Mouse (Mus musculus) hindbrain, embryonic 16.5 days (tissue): ENCODE data around the gene Zmynd8. TPM values are rescaled to one million over a fixed set of nuclear protein-coding genes. Genes with fewer than 3 reads are reported as not detected.

ENCODE experiments used
- ATAC-seq: fragments of 200-750 bp; cut with Nextera tagmentation; 2 replicates; pipeline ENCODE4 v1.8.0; 2017; ENCODE audit warnings: moderate TSS enrichment, moderate library complexity
- H3K27ac ChIP-seq: fragments of 300-500 bp; sonication (generic); 2 replicates; pipeline ENCODE4 v1.5.1; 2014; ENCODE audit warnings: low read depth, mild to moderate bottlenecking, control low read depth, low read length, moderate library complexity
- H3K27me3 ChIP-seq: fragments of 300-500 bp; sonication (generic); replicated peaks from 2 replicates; pipeline ENCODE4 v1.6.1; 2014; ENCODE audit warnings: low read length; ENCODE audit not compliant: control insufficient read depth, insufficient read depth
- H3K36me3 ChIP-seq: fragments of 300-500 bp; sonication (generic); 2 replicates; pipeline ENCODE4 v1.6.1; 2014; ENCODE audit warnings: mild to moderate bottlenecking, low read length, moderate library complexity, mixed read lengths; ENCODE audit not compliant: control insufficient read depth, insufficient read depth
- H3K4me1 ChIP-seq: fragments of 300-500 bp; sonication (generic); 2 replicates; pipeline ENCODE4 v1.6.1; 2014; ENCODE audit warnings: low read depth, low read length; ENCODE audit not compliant: control insufficient read depth, insufficient read depth
- H3K4me2 ChIP-seq: fragments of 300-500 bp; sonication (generic); 2 replicates; pipeline ENCODE4 v1.6.1; 2014; ENCODE audit warnings: mild to moderate bottlenecking, low read length, control low read depth, moderate library complexity
- H3K4me3 ChIP-seq: fragments of 300-500 bp; sonication (generic); 2 replicates; pipeline ENCODE4 v1.5.1; 2014; ENCODE audit warnings: mild to moderate bottlenecking, low read length, control low read depth, moderate library complexity
- H3K9ac ChIP-seq: fragments of 300-500 bp; sonication (generic); 2 replicates; pipeline ENCODE4 v1.6.1; 2014; ENCODE audit warnings: low read depth, mild to moderate bottlenecking, control low read depth, low read length, moderate library complexity
- H3K9me3 ChIP-seq: fragments of 300-500 bp; sonication (generic); 2 replicates; pipeline ENCODE4 v1.6.1; 2014; ENCODE audit warnings: mild to moderate bottlenecking, low read length, moderate library complexity; ENCODE audit not compliant: control insufficient read depth
- WGBS: fragments of 180-500 bp; shearing (Covaris S2); extraction: QIAGEN DNeasy Blood & Tissue Kit; methylation state at CpG from one replicate; pipeline ENCODE4 v1.1.7; 2014; 5-methylcytosine and 5-hydroxymethylcytosine counted together
- polyA plus RNA-seq: library from polyadenylated mRNA; unstranded; fragments of >200 nt; fragmentation: Nextera tagmentation; extraction: Ambion mirVana; gene quantifications from 2 replicates; pipeline ENCODE4 v1.2.1, GENCODE M21; 2015

The Zmynd8 gene
- polyA plus RNA-seq, 1 experiment from 2014 or later: 66.4 TPM

DNA sequence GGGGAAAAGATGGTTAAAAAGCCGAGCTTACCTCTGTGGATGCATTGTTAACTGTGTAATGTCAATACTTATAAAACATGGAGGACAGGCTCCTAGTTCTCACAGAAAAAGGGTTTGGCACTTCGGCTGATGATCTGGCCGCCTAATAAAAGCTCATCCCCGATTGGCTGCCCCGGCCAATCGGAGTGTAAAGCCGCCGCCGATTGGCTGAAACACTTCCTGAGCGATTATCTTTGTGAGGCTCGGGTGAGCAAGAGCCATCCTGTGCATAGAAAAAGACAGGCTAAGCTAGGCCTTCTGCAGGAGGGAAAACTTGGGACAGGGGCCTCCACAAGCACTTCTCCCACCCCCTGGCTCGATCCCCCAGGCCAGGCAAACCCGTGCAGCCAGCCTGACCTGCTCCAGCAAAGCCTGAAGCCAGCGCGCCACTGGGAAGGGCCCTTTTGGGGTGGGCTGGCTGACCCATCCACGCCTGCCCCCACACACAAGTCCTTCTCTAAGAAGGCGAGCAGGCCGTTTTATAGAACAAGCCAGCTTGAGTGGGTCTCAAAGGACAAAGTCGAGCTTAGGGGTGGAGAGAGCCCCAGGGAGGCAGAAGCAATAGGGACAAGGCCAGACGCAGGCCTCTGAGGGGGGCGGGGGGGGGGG, 14.1 kb downstream of the Zmynd8 start:
- Histone ChIP-seq H3K4me2 (peak overlapping the region; percentile 83), H3K9ac (peak overlapping the region; percentile 79), H3K36me3 (no peaks in the 10 kb centered on the region), H3K27me3 (no peaks in the 10 kb centered on the region), H3K27ac (peak overlapping the region; percentile 100), H3K4me3 (peak overlapping the region; percentile 41), H3K4me1 (peaks cover 93% of the 10 kb centered on the region), H3K9me3 (no peaks in the 10 kb centered on the region)
- WGBS: 4% methylated on average over 21 of the region's 21 CpGs
- ATAC-seq: peak; percentile 60; the same call in 1 of the 2 replicates

DNA sequence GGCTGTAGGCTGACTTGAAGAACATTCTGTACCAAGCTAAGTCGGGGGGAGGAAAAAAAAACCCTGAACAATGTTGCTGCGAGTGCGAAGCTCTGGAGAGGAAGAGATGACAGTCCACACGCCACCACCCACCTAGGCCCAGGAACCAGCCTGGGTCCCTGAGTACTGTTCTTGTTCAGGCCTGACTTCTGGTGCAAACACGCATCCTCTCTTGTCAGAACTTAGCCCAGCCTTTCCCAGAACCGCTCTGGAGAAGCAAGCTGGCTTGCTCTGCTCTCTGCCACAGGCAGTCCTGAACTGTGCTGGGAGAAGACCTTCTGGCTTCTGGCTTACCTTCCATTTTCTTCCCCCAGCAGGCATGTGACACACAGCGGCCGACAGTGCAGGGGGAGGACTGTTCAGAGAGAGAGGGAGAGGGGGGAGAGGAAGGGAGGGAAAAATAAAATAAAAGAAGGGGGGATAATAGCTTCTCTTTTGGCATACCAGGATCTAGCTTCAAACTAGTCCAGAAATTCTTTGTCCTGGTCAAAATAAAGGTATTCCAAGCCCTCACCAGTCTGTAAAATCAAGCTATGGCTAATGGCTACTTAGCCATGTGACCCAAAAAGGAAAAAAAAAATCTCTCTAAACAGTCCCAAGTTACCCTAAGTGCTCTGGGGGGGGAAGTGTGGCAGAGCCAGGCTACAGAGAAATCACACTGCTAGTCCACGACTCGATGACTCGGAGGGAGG, 14.8 kb downstream of the Zmynd8 start:
- 6% methylated on average over 11 of the region's 11 CpGs for WGBS
- H3K9ac ChIP-seq: peak overlapping the region; percentile 76
- no peaks in the 10 kb centered on the region for H3K27me3 ChIP-seq
- H3K4me2 ChIP-seq: peak overlapping the region; percentile 83
- peaks cover 97% of the 10 kb centered on the region for H3K4me1 ChIP-seq
- H3K9me3 ChIP-seq: no peaks in the 10 kb centered on the region
- no peaks in the 10 kb centered on the region for H3K36me3 ChIP-seq
- peak overlapping the region; percentile 100 for H3K27ac ChIP-seq
- ATAC-seq: peak; percentile 18; the same call in 1 of the 2 replicates
- peak overlapping the region; percentile 41 for H3K4me3 ChIP-seq

DNA sequence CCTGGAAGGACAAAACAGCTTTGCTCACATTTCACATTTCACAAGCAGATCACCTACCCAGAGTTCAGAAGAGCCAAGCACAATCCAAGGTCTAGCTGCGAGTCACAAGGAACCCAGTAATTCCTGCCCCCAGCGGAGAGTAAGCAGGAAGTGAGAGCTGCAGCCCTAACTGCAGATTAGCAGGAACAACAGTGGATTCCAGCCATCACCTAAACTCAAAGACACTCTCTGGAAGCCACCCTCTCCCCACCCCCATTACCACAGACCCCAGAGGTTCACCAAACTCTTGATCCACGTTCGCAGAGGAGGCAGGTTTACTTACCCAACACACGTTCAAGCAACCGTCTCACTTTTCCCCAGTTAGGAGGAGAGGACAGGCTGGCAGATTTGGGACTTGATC, 15.8 kb downstream of the Zmynd8 start:
- peak overlapping the region; percentile 83 for H3K4me2 ChIP-seq
- no peaks in the 10 kb centered on the region for H3K27me3 ChIP-seq
- peak overlapping the region; percentile 76 for H3K9ac ChIP-seq
- peak overlapping the region; percentile 100 for H3K27ac ChIP-seq
- H3K4me3 ChIP-seq: peak overlapping the region; percentile 41
- no peaks in the 10 kb centered on the region for H3K9me3 ChIP-seq
- no peaks in the 10 kb centered on the region for H3K36me3 ChIP-seq
- 15% methylated on average over 6 of the region's 6 CpGs for WGBS
- H3K4me1 ChIP-seq: peaks cover 91% of the 10 kb centered on the region
- no peak for ATAC-seq

DNA sequence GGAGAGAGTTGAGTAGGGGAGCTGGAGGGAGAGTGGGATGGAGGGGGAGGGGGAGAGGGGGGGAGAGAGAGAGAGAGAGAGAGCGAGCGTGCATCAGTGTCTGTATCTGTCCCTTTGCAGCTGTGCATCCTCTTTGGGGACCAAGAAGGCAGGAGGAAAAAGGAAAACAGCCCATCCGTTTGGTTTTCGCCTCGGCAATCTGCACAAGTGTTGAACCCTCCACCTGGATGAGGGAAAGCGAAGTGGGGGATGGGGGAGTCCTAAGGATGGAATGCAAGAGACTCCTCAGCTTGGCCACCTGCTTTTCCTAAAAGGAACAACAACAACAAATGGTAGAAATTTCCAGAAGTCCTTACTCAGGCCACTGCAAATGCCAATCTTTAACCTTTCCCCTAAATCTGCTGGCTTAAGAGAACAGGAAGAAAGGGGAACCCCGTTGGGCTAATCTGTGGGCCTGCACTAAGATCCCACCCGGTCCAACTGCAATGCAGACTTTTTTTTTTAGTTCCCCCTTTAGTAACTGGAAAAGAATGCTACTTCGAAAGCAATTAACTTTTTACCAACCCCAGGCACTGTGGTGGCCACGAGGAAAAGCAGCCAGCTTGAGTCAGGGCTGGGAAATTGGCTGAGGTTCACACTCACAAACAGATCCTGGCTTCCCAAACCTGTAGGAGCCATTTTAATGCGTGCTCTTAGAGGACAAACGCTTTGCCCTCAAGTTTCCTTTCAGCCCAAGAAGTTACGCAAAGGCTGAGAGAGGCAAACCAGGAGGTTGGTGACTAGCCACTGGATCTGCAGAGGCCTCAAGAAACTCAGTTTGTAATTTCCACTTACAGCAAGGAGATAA, 17.0 kb downstream of the Zmynd8 start:
- Histone ChIP-seq H3K4me3 (peak overlapping the region; percentile 41), H3K9ac (peak overlapping the region; percentile 46), H3K9me3 (no peaks in the 10 kb centered on the region), H3K4me1 (peaks cover 92% of the 10 kb centered on the region), H3K27me3 (no peaks in the 10 kb centered on the region), H3K36me3 (no peaks in the 10 kb centered on the region), H3K4me2 (peak overlapping the region; percentile 83), H3K27ac (peak overlapping the region; percentile 100)
- ATAC-seq: no peak
- 11% methylated on average over 13 of the region's 13 CpGs for WGBS

DNA sequence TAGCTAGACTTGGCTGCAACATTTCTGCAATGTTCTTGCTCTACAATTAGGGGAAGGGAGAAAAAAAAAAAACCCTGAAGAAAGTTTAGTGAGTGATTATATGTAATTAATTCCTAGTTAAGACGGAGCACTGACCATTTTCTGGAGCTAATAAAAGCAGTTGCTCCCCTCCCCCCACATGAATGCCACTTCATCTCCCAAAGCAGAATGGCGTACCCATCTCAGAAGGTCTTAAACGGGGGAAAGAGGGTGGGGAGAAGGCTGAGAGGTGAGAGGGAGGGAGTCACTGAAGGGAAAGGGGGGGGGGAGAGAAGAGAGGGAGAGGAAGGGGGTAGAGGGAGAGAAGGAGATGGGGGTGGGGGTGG, 17.6 kb downstream of the Zmynd8 start:
- Histone ChIP-seq H3K9me3 (no peaks in the 10 kb centered on the region), H3K4me3 (peak overlapping the region; percentile 41), H3K27ac (peak overlapping the region; percentile 100), H3K27me3 (no peaks in the 10 kb centered on the region), H3K4me2 (peak overlapping the region; percentile 83), H3K36me3 (no peaks in the 10 kb centered on the region), H3K9ac (peak overlapping the region; percentile 38; the same call in 1 of the 2 replicates), H3K4me1 (peaks cover 92% of the 10 kb centered on the region)
- ATAC-seq: no peak
- WGBS: 5% methylated on average over 3 of the region's 3 CpGs

DNA sequence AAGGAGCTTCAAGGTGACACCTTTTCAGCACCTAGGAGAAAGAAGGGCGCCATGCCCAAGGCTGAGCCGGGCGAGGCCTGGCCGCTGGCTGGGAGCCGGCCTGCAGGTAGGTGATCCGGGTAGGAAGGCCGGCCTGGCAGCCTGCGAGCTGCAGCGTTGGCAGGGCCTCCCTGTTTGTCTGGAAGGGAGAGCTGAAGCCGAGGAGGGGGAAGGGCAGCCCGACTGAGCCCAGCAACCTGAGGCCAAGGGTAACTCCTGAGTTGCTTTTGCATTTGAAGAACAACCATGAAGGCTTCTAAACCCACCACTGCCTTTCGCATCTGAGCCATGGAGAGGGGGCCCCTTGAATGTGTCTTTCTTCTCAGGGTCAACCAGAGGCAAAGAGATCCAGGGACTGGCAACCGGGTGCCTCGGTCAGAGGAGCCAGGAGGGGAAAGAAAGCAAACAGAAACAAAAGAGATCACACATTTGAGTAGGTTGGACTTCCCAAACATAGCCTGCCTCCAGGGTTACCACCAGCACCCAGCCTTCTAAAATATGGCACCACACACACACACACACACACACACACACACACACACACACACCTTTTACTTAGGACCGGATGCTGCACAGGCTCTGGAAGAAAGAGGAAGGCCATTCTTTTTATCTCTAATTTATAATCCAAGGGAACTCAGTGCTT, 18.2 kb downstream of the Zmynd8 start:
- peak; percentile 5; the same call in 1 of the 2 replicates for ATAC-seq
- Histone ChIP-seq H3K36me3 (no peaks in the 10 kb centered on the region), H3K9ac (peak overlapping the region; percentile 69), H3K4me2 (peak overlapping the region; percentile 83), H3K9me3 (no peaks in the 10 kb centered on the region), H3K4me1 (peaks cover 92% of the 10 kb centered on the region), H3K4me3 (peak overlapping the region; percentile 41), H3K27ac (peak overlapping the region; percentile 100), H3K27me3 (no peaks in the 10 kb centered on the region)
- 2% methylated on average over 15 of the region's 15 CpGs for WGBS

DNA sequence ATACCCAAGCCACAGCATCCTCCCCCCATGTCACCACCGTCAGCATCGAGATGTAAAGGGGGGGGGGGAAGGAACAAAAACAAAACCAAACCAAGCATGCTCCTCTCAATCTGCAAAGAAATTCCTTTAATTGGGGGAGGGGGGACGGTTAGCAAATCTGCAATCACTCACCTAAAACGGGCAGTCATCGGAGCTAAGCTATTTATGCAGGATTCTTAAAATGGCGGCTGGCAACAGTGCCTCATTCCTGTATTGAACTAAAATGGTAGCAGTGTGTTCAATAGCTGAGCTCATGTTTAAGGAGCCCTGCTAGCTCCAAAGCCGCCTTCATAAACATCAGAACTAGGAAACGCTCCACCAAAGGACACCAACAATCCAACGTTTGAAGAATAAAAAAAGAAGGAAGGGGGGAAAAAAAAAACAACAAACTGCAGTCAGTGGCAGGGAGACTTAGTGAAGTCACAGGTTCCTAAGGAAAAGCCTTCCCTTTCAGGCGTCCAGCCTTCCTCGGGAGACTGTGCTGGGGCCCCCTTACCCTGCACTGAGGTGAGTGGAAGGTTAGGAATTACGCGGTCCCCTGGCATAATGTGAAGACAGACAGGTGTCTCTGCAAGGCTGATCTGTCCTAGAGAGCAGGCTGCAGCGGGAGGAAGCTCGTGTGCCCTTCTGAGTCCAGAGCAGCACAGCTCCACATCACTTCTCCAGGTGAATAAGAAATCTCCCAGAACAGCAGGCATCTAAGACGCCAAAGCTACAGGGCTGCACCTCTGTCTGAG, 19.2 kb downstream of the Zmynd8 start:
- H3K27me3 ChIP-seq: no peaks in the 10 kb centered on the region
- H3K4me3 ChIP-seq: peak overlapping the region; percentile 41
- H3K9me3 ChIP-seq: no peaks in the 10 kb centered on the region
- peak overlapping the region; percentile 83 for H3K4me2 ChIP-seq
- H3K27ac ChIP-seq: peak overlapping the region; percentile 100
- WGBS: 9% methylated on average over 16 of the region's 16 CpGs
- no peak for ATAC-seq
- H3K36me3 ChIP-seq: no peaks in the 10 kb centered on the region
- H3K4me1 ChIP-seq: peaks cover 93% of the 10 kb centered on the region
- peak overlapping the region; percentile 69 for H3K9ac ChIP-seq

DNA sequence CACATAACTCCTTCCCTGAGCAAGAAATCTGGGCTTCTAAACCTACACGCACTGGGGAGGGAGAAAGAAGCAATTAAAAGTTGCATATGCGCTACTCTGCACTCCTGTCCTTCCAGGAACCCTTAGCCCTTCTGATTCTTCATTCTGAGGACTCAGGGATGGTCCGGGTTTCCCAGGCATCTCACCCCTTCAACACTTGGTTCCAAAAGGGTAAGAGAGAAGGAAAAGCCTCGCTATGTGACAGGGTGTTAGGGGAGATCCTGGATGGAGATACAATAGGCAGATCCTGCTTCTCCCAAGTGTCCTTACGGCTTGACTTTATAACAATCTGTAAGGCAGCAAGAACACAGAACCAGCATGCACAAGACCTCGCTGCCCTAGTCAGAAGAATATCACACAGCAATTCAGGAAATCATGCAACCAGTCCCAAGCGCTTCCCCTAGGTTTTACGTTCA, 19.9 kb downstream of the Zmynd8 start:
- no peaks in the 10 kb centered on the region for H3K27me3 ChIP-seq
- no peak for ATAC-seq
- peaks cover 1% of the 10 kb centered on the region; the same call in 1 of the 2 replicates for H3K36me3 ChIP-seq
- H3K9me3 ChIP-seq: no peaks in the 10 kb centered on the region
- WGBS: 18% methylated on average over 8 of the region's 8 CpGs
- peak overlapping the region; percentile 69 for H3K9ac ChIP-seq
- H3K27ac ChIP-seq: peak overlapping the region; percentile 100
- peak overlapping the region; percentile 83 for H3K4me2 ChIP-seq
- H3K4me1 ChIP-seq: peaks cover 92% of the 10 kb centered on the region
- H3K4me3 ChIP-seq: peak overlapping the region; percentile 41
